Mouse (Mus musculus) MEL (cell line): ENCODE data around the gene Chrm4. TPM values are rescaled to one million over a fixed set of nuclear protein-coding genes. Genes with fewer than 3 reads are reported as not detected.

Experiments
- DNase-seq: peaks from one replicate; pipeline ENCODE4 v3.0.0; 2011; ENCODE audit warnings: low read depth, low spot score
- H3K27ac ChIP-seq: 2 replicates; pipeline ENCODE4 v1.5.1; 2012; ENCODE audit warnings: low read depth, mild to moderate bottlenecking, control low read depth, low read length, moderate library complexity; ENCODE audit not compliant: control insufficient read depth
- H3K27me3 ChIP-seq, 2 experiments: fragments of 150-350 bp in 1 of 2; sonication (generic) in 1 of 2; 2 replicates each; pipeline ENCODE4 v1.6.1; 2012; ENCODE audit warnings: low read length in 2 of 2, mild to moderate bottlenecking in 2 of 2, improper control_type of control experiment in 1 of 2, moderate library complexity in 1 of 2; ENCODE audit not compliant: insufficient read depth in 2 of 2, control insufficient read depth in 1 of 2
- H3K36me3 ChIP-seq, 2 experiments: 2 replicates each; pipeline ENCODE4 v1.6.1; 2012 to 2014; ENCODE audit warnings: low read length in 2 of 2, improper control_type of control experiment in 1 of 2, inconsistent platforms in 1 of 2, mild to moderate bottlenecking in 1 of 2; ENCODE audit not compliant: insufficient read depth in 2 of 2, control insufficient read depth in 1 of 2
- H3K4me1 ChIP-seq, 2 experiments: fragments of 150-350 bp in 1 of 2; sonication (generic) in 1 of 2; 2 replicates each; pipeline ENCODE4 v1.6.1; 2012; ENCODE audit warnings: low read length in 2 of 2, improper control_type of control experiment in 1 of 2, mild to moderate bottlenecking in 1 of 2; ENCODE audit not compliant: insufficient read depth in 2 of 2, control insufficient read depth in 1 of 2
- H3K4me3 ChIP-seq, 2 experiments: fragments of 150-350 bp in 1 of 2; sonication (generic) in 1 of 2; 2 replicates each; pipeline ENCODE4 v1.5.1; 2012; ENCODE audit warnings: low read depth in 2 of 2, low read length in 2 of 2, mild to moderate bottlenecking in 2 of 2, moderate library complexity in 2 of 2, control low read depth in 1 of 2, improper control_type of control experiment in 1 of 2; ENCODE audit not compliant: control insufficient read depth in 1 of 2, insufficient read depth in 1 of 2
- H3K79me2 ChIP-seq: 2 replicates; pipeline ENCODE4 v1.6.1; 2012; ENCODE audit warnings: mild to moderate bottlenecking, low read length, moderate library complexity; ENCODE audit not compliant: control insufficient read depth, poor library complexity, insufficient read depth
- H3K9ac ChIP-seq: 2 replicates; pipeline ENCODE4 v1.6.1; 2012; ENCODE audit warnings: low read depth, mild to moderate bottlenecking, control low read depth, low read length, moderate library complexity; ENCODE audit not compliant: control insufficient read depth, poor library complexity, severe bottlenecking
- H3K9me3 ChIP-seq: fragments of 150-350 bp; sonication (generic); replicated peaks from 2 replicates; pipeline ENCODE4 v1.6.1; 2012; ENCODE audit warnings: mild to moderate bottlenecking, low read length, improper control_type of control experiment, moderate library complexity; ENCODE audit not compliant: insufficient read depth
- BHLHE40 ChIP-seq: IDR thresholded peaks from 2 replicates; pipeline ENCODE4 v1.6.1; 2012; ENCODE audit warnings: low read depth, mild to moderate bottlenecking, inconsistent platforms, low read length, improper control_type of control experiment, borderline replicate concordance
- CHD1 ChIP-seq: IDR thresholded peaks from 2 replicates; pipeline ENCODE4 v1.6.1; 2012; ENCODE audit warnings: low read depth, mild to moderate bottlenecking, inconsistent platforms, low read length, improper control_type of control experiment
- CHD2 ChIP-seq: IDR thresholded peaks from 2 replicates; pipeline ENCODE4 v1.6.1; 2011; ENCODE audit warnings: low read length, improper control_type of control experiment
- CTCF ChIP-seq, 3 experiments: IDR thresholded peaks in 2 of 3; conservative IDR thresholded peaks in 1 of 3; 2 replicates each; pipeline ENCODE4 v1.5.1; 2011 to 2012; ENCODE audit warnings: low read length in 3 of 3, low read depth in 2 of 3, mild to moderate bottlenecking in 2 of 3, improper control_type of control experiment in 1 of 3, inconsistent platforms in 1 of 3, mixed read lengths in 1 of 3, moderate library complexity in 1 of 3; ENCODE audit not compliant: control insufficient read depth in 1 of 3, insufficient read depth in 1 of 3, poor library complexity in 1 of 3, severe bottlenecking in 1 of 3
- E2F4 ChIP-seq: IDR thresholded peaks from 2 replicates; pipeline ENCODE4 v1.6.1; 2011; ENCODE audit warnings: low read depth, low read length, improper control_type of control experiment, borderline replicate concordance
- ELF1 ChIP-seq: IDR thresholded peaks from 2 replicates; pipeline ENCODE4 v1.6.1; 2014; ENCODE audit warnings: low read depth, mild to moderate bottlenecking, inconsistent platforms, low read length, improper control_type of control experiment, moderate library complexity
- EP300 ChIP-seq, 2 experiments: IDR thresholded peaks; 2 replicates each; pipeline ENCODE4 v1.6.1; 2011; ENCODE audit warnings: improper control_type of control experiment in 2 of 2, low read length in 2 of 2, low read depth in 1 of 2, mild to moderate bottlenecking in 1 of 2
- ETS1 ChIP-seq: IDR thresholded peaks from 2 replicates; pipeline ENCODE4 v1.6.1; 2012; ENCODE audit warnings: low read depth, mild to moderate bottlenecking, inconsistent platforms, low read length, improper control_type of control experiment, moderate library complexity
- GABPA ChIP-seq: IDR thresholded peaks from 2 replicates; pipeline ENCODE4 v1.6.1; 2012; ENCODE audit warnings: low read depth, mild to moderate bottlenecking, inconsistent platforms, low read length, improper control_type of control experiment, moderate library complexity
- GATA1 ChIP-seq: IDR thresholded peaks from 2 replicates; pipeline ENCODE4 v1.6.1; 2011; ENCODE audit warnings: low read depth, low read length, improper control_type of control experiment
- HCFC1 ChIP-seq: IDR thresholded peaks from 2 replicates; pipeline ENCODE4 v1.6.1; 2012; ENCODE audit warnings: low read depth, mild to moderate bottlenecking, inconsistent platforms, low read length, improper control_type of control experiment, moderate library complexity
- JUND ChIP-seq: IDR thresholded peaks from 2 replicates; pipeline ENCODE4 v1.6.1; 2011; ENCODE audit warnings: low read depth, mild to moderate bottlenecking, improper control_type of control experiment, low read length
- KAT2A ChIP-seq: conservative IDR thresholded peaks from 2 replicates; pipeline ENCODE4 v1.6.1; 2012; ENCODE audit warnings: low read depth, low read length, improper control_type of control experiment, inconsistent platforms
- MAFK ChIP-seq: IDR thresholded peaks from 2 replicates; pipeline ENCODE4 v1.6.1; 2011; ENCODE audit warnings: low read depth, mild to moderate bottlenecking, low read length, improper control_type of control experiment, borderline replicate concordance
- MAX ChIP-seq: IDR thresholded peaks from 2 replicates; pipeline ENCODE4 v1.6.1; 2011; ENCODE audit warnings: low read length, improper control_type of control experiment
- MAZ ChIP-seq: IDR thresholded peaks from 2 replicates; pipeline ENCODE4 v1.6.1; 2012; ENCODE audit warnings: low read depth, mild to moderate bottlenecking, inconsistent platforms, low read length, improper control_type of control experiment
- MXI1 ChIP-seq: IDR thresholded peaks from 2 replicates; pipeline ENCODE4 v1.6.1; 2011; ENCODE audit warnings: mild to moderate bottlenecking, low read depth, low read length, improper control_type of control experiment
- MYB ChIP-seq: IDR thresholded peaks from 2 replicates; pipeline ENCODE4 v1.6.1; 2011; ENCODE audit warnings: mild to moderate bottlenecking, low read depth, low read length, improper control_type of control experiment
- MYC ChIP-seq: IDR thresholded peaks from 2 replicates; pipeline ENCODE4 v1.6.1; 2011; ENCODE audit warnings: low read depth, mild to moderate bottlenecking, low read length, improper control_type of control experiment, moderate library complexity
- NELFE ChIP-seq: IDR thresholded peaks from 2 replicates; pipeline ENCODE4 v1.6.1; 2011; ENCODE audit warnings: low read depth, low read length, improper control_type of control experiment
- NRF1 ChIP-seq: IDR thresholded peaks from 2 replicates; pipeline ENCODE4 v1.6.1; 2014; ENCODE audit warnings: low read depth, mild to moderate bottlenecking, inconsistent platforms, low read length, improper control_type of control experiment, moderate library complexity; ENCODE audit not compliant: poor library complexity, insufficient read depth, severe bottlenecking
- POLR2A ChIP-seq, 2 experiments: IDR thresholded peaks; 2 replicates each; pipeline ENCODE4 v1.6.1; 2011 to 2012; ENCODE audit warnings: low read length in 2 of 2, mild to moderate bottlenecking in 2 of 2, control low read depth in 1 of 2, improper control_type of control experiment in 1 of 2, low read depth in 1 of 2, moderate library complexity in 1 of 2; ENCODE audit not compliant: control insufficient read depth in 1 of 2, insufficient read depth in 1 of 2, poor library complexity in 1 of 2
- POLR2AphosphoS2 ChIP-seq: IDR thresholded peaks from 2 replicates; pipeline ENCODE4 v1.6.1; 2011; ENCODE audit warnings: low read length, improper control_type of control experiment
- POLR2AphosphoS5 ChIP-seq: IDR thresholded peaks from 2 replicates; pipeline ENCODE4 v1.6.1; 2012; ENCODE audit warnings: low read depth, borderline replicate concordance, mild to moderate bottlenecking, inconsistent platforms, low read length, moderate library complexity, mixed read lengths
- RAD21 ChIP-seq: IDR thresholded peaks from 2 replicates; pipeline ENCODE4 v1.6.1; 2011; ENCODE audit warnings: mild to moderate bottlenecking, low read depth, low read length, improper control_type of control experiment
- RCOR1 ChIP-seq: IDR thresholded peaks from 2 replicates; pipeline ENCODE4 v1.6.1; 2012; ENCODE audit warnings: low read depth, mild to moderate bottlenecking, inconsistent platforms, low read length, improper control_type of control experiment
- SIN3A ChIP-seq: IDR thresholded peaks from 2 replicates; pipeline ENCODE4 v1.6.1; 2012; ENCODE audit warnings: low read length, improper control_type of control experiment, inconsistent platforms
- SMC3 ChIP-seq: IDR thresholded peaks from 2 replicates; pipeline ENCODE4 v1.6.1; 2011; ENCODE audit warnings: low read depth, low read length, improper control_type of control experiment
- TAL1 ChIP-seq: IDR thresholded peaks from 2 replicates; pipeline ENCODE4 v1.6.1; 2012; ENCODE audit warnings: mild to moderate bottlenecking, inconsistent platforms, low read length, moderate library complexity, mixed read lengths
- TBP ChIP-seq: IDR thresholded peaks from 2 replicates; pipeline ENCODE4 v1.8.0; 2011; ENCODE audit warnings: low read depth, low read length, improper control_type of control experiment
- TCF12 ChIP-seq: IDR thresholded peaks from 2 replicates; pipeline ENCODE4 v1.6.1; 2014; ENCODE audit warnings: low read depth, mild to moderate bottlenecking, inconsistent platforms, low read length, improper control_type of control experiment, moderate library complexity
- UBTF ChIP-seq: IDR thresholded peaks from 2 replicates; pipeline ENCODE4 v1.6.1; 2012; ENCODE audit warnings: low read depth, mild to moderate bottlenecking, inconsistent platforms, low read length, improper control_type of control experiment, moderate library complexity, borderline replicate concordance; ENCODE audit not compliant: insufficient read depth
- USF1 ChIP-seq: IDR thresholded peaks from 2 replicates; pipeline ENCODE4 v1.6.1; 2014; ENCODE audit warnings: low read depth, mild to moderate bottlenecking, inconsistent platforms, low read length, improper control_type of control experiment, moderate library complexity
- USF2 ChIP-seq, 2 experiments: IDR thresholded peaks; 2 replicates each; pipeline ENCODE4 v1.6.1; 2011 to 2012; ENCODE audit warnings: improper control_type of control experiment in 2 of 2, low read length in 2 of 2, borderline replicate concordance in 1 of 2, inconsistent platforms in 1 of 2, low read depth in 1 of 2, mild to moderate bottlenecking in 1 of 2; ENCODE audit not compliant: insufficient read depth in 1 of 2
- ZC3H11A ChIP-seq: IDR thresholded peaks from 2 replicates; pipeline ENCODE4 v1.6.1; 2012; ENCODE audit warnings: low read depth, mild to moderate bottlenecking, inconsistent platforms, low read length, improper control_type of control experiment
- ZKSCAN1 ChIP-seq: IDR thresholded peaks from 2 replicates; pipeline ENCODE4 v1.6.1; 2012; ENCODE audit warnings: low read depth, mild to moderate bottlenecking, inconsistent platforms, low read length, improper control_type of control experiment, moderate library complexity
- ZMIZ1 ChIP-seq: IDR thresholded peaks from 2 replicates; pipeline ENCODE4 v1.6.1; 2012; ENCODE audit warnings: low read depth, mild to moderate bottlenecking, inconsistent platforms, low read length, improper control_type of control experiment, moderate library complexity
- ZNF384 ChIP-seq: IDR thresholded peaks from 2 replicates; pipeline ENCODE4 v1.6.1; 2012; ENCODE audit warnings: low read depth, mild to moderate bottlenecking, inconsistent platforms, low read length, improper control_type of control experiment
- polyA plus RNA-seq, 2 experiments: library from polyadenylated mRNA; stranded (reverse) in 1 of 2; unstranded in 1 of 2; fragments of >175 nt in 1 of 2; fragments of >200 nt in 1 of 2; gene quantifications; 2 replicates each; pipeline versions ENCODE4 v1.2.1 to v1.2.4; 2012; ENCODE audit warnings: low replicate concordance in 2 of 2, low read depth in 1 of 2; ENCODE audit not compliant: insufficient read length in 2 of 2, insufficient read depth in 1 of 2, missing spikeins in 1 of 2
- total RNA-seq: library from RNA; depleted of rRNA; stranded (reverse); fragments of 300-350 nt; gene quantifications from 2 replicates; pipeline ENCODE4 v1.2.3, GENCODE M21; 2012

The Chrm4 gene
- total and polyA plus RNA-seq, 3 experiments, result 21.5 to 29.0 TPM; not detected in 1

DNA sequence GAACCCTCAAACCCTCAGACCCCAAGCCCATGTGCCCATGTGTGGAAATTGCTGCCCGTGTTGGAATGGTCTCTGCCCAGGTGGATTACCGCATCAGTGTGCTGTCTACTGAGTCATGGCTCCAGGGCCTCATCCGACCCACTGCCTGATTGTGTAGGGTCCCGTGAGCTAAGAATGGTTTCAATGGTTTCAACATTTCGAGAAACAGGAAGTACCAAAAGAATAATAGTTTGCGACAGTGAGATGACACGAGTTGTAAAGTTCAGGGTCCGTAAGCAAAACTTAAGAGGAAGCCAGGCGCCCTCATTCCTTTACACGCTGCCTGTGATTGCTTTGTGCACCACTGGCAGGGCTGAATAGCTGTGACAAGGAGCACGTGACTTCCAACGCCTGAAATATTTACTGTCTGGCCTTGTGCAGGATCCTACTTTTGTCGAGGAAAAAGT lies 45.1 kb downstream of the Chrm4 start:
- DNase-seq, result peak; percentile 65
- Histone ChIP-seq H3K4me3 (peak overlapping the region; percentile 12 to 47), H3K79me2 (no peaks in the 10 kb centered on the region), H3K27me3 (peaks cover 1 to 5% of the 10 kb centered on the region in 2 experiments; a peak in 2 of 4 replicates), H3K27ac (no peak overlapping the region; the same call in 1 of the 2 replicates), H3K9me3 (no peaks in the 10 kb centered on the region), H3K9ac (peak overlapping the region; percentile 44), H3K36me3 (peaks cover 0 to 7% of the 10 kb centered on the region in 2 experiments; a peak in 2 of 4 replicates), H3K4me1 (no peaks in the 10 kb centered on the region)
- TF ChIP-seq TAL1 (no peak), TCF12 (no peak), GATA1 (no peak), CHD2 (no peak), KAT2A (no peak), TBP (peak; percentile 43; the same call in 1 of the 2 replicates), NELFE (0 out of 2 replicates have a peak, but pooled peaks have one; percentile 13), ZC3H11A (no peak), MAX (peak; percentile 51), HCFC1 (0 out of 2 replicates have a peak, but pooled peaks have one; percentile 53), GABPA (no peak), ELF1 (no peak), ZMIZ1 (no peak), USF2 (IDR thresholded peaks at IDR 0.05; ENCODE audit: borderline replicate concordance in 1 of 2, insufficient read depth in 1 of 2, low read depth in 1 of 2, low read length in 2 of 2) (0 out of 4 replicates have a peak, but pooled peaks of 1 of the 2 experiments have one; percentile 24), JUND (no peak), POLR2AphosphoS5 (no peak), MYC (0 out of 2 replicates have a peak, but pooled peaks have one; percentile 23), MXI1 (no peak; the same call in 1 of the 2 replicates), BHLHE40 (no peak), EP300 (IDR thresholded peaks at IDR 0.05; ENCODE audit: low read depth in 1 of 2, low read length in 2 of 2) (no peak), POLR2A (IDR thresholded peaks at IDR 0.05; ENCODE audit: control insufficient read depth in 1 of 2, insufficient read depth in 1 of 2, low read depth in 1 of 2, low read length in 2 of 2, poor library complexity in 1 of 2) (peak in 1 of 2 experiments; percentile 27; a peak in 1 of 4 replicates), MAZ (no peak), UBTF (no peak), SIN3A (no peak), USF1 (peak; percentile 74), ETS1 (no peak), CHD1 (no peak), ZNF384 (no peak), ZKSCAN1 (no peak), CTCF (IDR thresholded peaks at IDR 0.05 in 2 of 3, conservative IDR thresholded peaks at IDR 0.05 in 1 of 3; ENCODE audit: control insufficient read depth in 1 of 3, insufficient read depth in 1 of 3, low read depth in 2 of 3, low read length in 3 of 3, poor library complexity in 1 of 3, severe bottlenecking in 1 of 3) (no peak), MAFK (no peak), RAD21 (no peak), POLR2AphosphoS2 (no peak), E2F4 (no peak), NRF1 (no peak), MYB (no peak), SMC3 (no peak), RCOR1 (no peak)
